Mouse (Mus musculus) retina, postnatal 7 days (tissue): ENCODE results near the gene Gm9833.

Experiments
- DNase-seq: peaks from one replicate; pipeline ENCODE4 v3.0.0-alpha.2; 2012; ENCODE audit warnings: low read depth, low spot score

Gene Gm9833

DNA sequence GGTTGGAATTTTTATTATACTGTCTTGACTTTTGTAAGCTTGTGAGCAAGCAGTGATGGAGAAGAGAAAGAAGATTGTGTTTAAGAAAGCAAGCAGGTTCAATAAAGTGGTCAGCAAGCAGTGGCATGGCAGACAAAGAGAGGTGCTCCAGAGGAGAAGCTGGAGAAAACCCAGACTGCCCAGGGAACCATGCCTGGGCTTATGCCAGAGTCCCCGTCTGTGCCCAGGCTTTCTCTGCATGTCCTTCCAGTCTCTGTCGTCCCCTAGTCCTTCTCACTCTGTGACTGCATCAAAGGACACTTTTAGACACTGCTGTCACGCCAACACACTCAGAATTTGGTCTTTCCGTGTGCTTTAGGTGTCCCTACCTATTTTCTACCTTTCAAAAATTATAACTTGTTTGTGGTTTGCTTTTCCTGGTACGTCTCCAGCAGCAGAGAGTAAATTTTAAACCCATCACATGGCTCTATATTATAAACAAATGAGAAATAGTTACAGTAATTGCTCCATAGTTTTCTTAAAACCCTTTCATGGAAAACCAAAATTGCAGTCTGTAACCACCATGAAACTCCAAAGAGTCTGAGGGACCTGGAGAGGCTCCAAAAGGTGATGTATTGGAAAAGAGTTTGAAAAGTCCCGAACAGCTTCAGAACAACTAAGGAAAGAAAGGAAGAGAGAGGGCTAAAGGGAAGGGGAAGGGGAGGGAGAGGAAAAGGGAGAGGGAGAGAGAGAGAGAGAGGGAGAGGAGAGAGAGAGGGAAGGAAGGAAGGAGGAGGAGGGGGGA, 34.2 kb downstream of the Gm9833 start:
- no peak for DNase-seq

DNA sequence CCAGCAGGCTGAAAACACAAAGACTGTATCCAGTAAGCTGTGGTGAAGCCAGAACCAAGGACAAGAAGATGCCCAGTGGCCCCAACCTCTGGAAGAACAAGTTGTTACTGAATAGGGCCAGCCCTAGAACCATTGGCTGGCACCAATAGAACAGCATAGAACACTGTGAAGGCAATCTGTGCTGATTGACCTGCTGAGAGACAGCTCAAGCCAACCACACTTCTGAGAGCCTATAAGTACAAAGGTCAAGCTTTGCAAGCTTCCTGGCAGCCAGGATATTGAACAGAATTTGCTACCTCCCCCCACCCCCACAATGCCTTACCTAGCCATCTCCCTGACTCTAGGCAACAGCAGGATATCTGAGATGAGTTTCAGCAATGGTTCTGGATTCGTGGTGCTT, 35.7 kb downstream of the Gm9833 start:
- DNase-seq, result no peak

DNA sequence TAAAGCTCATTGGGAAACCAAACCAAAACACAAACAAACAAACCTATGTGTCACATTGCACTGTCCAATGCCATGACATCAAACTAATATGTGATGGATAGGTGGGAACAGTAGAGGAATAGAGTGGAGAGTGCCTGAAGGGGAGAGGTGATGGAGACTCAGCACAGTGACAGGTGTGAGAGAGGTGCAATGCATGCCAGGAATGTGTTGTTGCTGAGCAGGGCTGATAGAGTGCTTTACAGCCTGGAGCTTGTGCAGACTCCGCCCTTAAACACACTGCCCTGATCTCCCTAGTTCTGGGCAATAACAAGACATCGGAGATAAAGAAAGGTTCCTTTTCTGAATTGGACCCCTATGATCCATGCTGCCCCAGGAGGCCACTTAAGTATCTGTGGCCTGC, 36.2 kb downstream of the Gm9833 start:
- no peak for DNase-seq

DNA sequence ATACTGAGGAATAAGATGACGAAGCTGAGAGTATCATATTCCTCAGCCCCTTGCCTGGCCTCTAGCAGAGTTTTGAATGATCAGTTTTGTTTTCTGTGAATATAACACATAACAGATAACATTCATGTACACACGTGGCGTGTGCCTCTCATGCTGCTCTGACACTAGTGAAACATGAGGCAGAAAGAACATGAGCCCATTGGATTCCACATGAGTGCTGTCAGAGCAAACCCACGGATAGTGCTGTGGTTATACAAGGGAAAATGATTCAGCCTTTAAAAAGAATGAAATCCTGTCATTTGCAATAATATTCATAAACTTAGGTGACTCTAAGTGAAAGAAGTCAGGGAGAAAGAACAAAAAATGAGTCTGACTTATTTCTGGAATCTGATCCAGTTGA, 37.4 kb downstream of the Gm9833 start:
- no peak for DNase-seq

DNA sequence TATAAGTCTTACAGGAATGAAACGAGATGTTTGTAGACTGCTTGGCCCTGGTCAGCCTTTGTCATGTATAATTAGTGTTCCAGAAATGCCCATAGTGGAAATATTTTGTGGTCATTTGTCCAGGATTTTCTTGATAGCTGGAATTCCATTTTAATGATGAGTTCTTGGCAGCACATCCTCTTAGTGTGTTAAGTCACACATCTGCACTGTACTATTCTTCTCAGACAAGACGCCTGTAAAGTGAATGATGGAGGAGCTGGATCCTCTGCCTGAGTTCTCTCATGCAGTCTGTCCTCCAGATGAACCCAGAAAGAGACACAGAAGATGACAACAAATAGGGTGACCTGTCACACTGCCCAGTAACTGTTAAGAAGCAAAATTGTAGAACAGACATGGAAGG, 38.1 kb downstream of the Gm9833 start:
- no peak for DNase-seq

DNA sequence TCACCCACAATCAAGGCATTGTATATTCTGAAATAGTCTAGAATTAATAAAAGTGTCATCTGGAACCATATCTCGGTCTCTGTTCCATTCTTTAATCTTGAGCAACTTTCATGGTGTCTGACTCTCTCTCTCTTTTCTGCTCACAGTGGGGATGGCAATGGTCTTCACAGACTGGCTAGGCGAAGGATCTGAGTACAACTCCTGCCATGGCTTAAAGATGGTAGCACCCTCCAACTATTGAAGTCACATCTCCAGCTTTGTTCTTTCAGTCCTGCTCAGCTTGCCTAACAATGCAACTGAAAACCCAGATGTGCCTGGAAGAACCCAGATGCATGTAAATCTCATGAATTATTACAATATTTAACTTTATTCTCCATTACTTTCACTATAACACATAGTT, 38.6 kb downstream of the Gm9833 start:
- DNase-seq, result no peak

DNA sequence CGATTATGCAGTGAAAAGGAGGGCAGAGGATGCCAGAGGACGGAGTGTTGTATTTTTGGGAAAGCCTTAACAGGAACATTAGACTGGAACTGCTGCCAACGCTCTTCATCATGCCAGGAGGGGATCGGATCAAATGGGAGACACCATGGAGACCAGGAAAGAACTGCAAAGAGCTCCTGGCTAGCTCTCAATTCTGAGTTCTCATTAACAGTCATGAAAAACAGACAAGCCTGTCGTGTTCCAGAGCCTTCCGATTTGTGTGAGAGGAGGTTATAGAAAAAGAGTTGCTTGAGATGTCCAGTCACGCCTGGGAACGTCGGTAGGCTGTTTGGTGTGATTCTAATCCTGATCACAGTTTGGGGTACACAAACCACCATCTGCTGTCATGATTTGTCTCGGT, 39.0 kb downstream of the Gm9833 start:
- no peak for DNase-seq

DNA sequence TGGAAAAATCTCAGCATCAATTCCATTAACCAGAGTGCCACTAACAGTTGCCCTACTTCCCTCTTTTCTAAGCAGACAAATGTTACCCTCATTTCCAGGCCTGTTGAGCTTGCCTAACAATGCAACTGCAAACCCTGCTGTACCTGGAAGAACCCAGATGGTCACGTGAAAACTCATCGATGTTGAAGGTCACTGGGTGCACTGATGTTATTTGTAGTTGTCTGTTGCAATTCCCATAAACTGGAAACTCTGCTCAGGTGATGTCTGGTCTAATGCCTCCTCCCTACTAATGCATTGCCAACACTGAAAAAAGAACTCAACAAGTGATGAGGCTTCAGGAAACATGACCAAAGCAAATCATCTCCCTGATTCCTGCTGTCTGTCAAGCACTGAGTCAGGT, 39.6 kb downstream of the Gm9833 start:
- DNase-seq, result no peak
